Comparison of ENCODE assay signal across 8 mouse cellular contexts in genomic region chr8:112010997-112011815, GRCm38 (mm10). TPM values are rescaled to one million over a fixed set of nuclear protein-coding genes. Genes with fewer than 3 reads are reported as not detected.
A peak's percentile ranks its signal among the peaks of the same experiment; 100 is the strongest.
DNase-seq lines count a peak whose midpoint lies in the region; ATAC-seq lines count a peak whose summit lies in the region.

Gene Kars (minus strand): TSS chr8:112011323.
Gene Terf2ip (plus strand): TSS chr8:112011398.

- H3K9ac ChIP-seq in heart, embryonic 14.5 days (ENCODE audit: low read length) = peak within 1 kb of the TSS; percentile 82
- peak within 1 kb of the TSS; percentile 92 for H3K9ac ChIP-seq in liver, embryonic 13.5 days
- peak within 1 kb of the TSS; percentile 94 for H3K9ac ChIP-seq in stomach, embryonic 16.5 days (ENCODE audit: low read length)

- peak; percentile 91 for ATAC-seq in CD4-positive, CD25-positive, alpha-beta regulatory T cell, adult 4 months
- ATAC-seq in heart, embryonic 14.5 days (ENCODE audit: insufficient number of reproducible peaks, insufficient read depth, low FRiP score, low read depth) = peak; percentile 86
- ATAC-seq in liver, embryonic 13.5 days (ENCODE audit: low read depth) = peak; percentile 92
- peak; percentile 94 for ATAC-seq in stomach, embryonic 16.5 days (ENCODE audit: insufficient read depth, low FRiP score)

- H3K4me1 ChIP-seq in heart, embryonic 14.5 days (ENCODE audit: control insufficient read depth in 2 of 2, insufficient read depth in 2 of 2, low read length in 2 of 2) = peaks cover 2 to 17% of the 10 kb centered on the region in 2 experiments; a peak in 3 of 4 replicates
- peaks cover 46% of the 10 kb centered on the region for H3K4me1 ChIP-seq in liver, embryonic 13.5 days (replicated peaks)
- peaks cover 16% of the 10 kb centered on the region for H3K4me1 ChIP-seq in stomach, embryonic 16.5 days (ENCODE audit: control insufficient read depth, insufficient read depth, low read length)

- under 1% methylated on average over 61 of the region's 61 CpGs for WGBS in heart, embryonic 14.5 days
- WGBS in liver, embryonic 13.5 days (ENCODE audit: insufficient replicate concordance) = under 1% methylated on average over 61 of the region's 61 CpGs
- under 1% methylated on average over 61 of the region's 61 CpGs for WGBS in stomach, embryonic 16.5 days

- no peaks in the 10 kb centered on the region for H3K9me3 ChIP-seq in heart, embryonic 14.5 days (ENCODE audit: control insufficient read depth, low read length)
- H3K9me3 ChIP-seq in liver, embryonic 13.5 days (replicated peaks) = no peaks in the 10 kb centered on the region
- no peaks in the 10 kb centered on the region for H3K9me3 ChIP-seq in stomach, embryonic 16.5 days (replicated peaks; ENCODE audit: control insufficient read depth, low read length)

- peak within 1 kb of the TSS; percentile 74 to 95 for H3K4me3 ChIP-seq in heart, embryonic 14.5 days (ENCODE audit: control insufficient read depth in 1 of 2, insufficient read depth in 1 of 2, low read depth in 1 of 2, low read length in 2 of 2)
- H3K4me3 ChIP-seq in liver, embryonic 13.5 days (replicated peaks) = peak within 1 kb of the TSS; percentile 96
- H3K4me3 ChIP-seq in stomach, embryonic 16.5 days (replicated peaks; ENCODE audit: low read length) = peak within 1 kb of the TSS; percentile 98

- peak within 1 kb of the TSS; percentile 37 to 73 for H3K27ac ChIP-seq in heart, embryonic 14.5 days (replicated peaks in 1 of 2; ENCODE audit: control insufficient read depth in 1 of 2, insufficient read depth in 1 of 2, low read depth in 2 of 2, low read length in 2 of 2)
- peak within 1 kb of the TSS; percentile 87 for H3K27ac ChIP-seq in liver, embryonic 13.5 days
- H3K27ac ChIP-seq in stomach, embryonic 16.5 days (ENCODE audit: low read length) = peak within 1 kb of the TSS; percentile 68

- peaks cover 22% of the 10 kb centered on the region for H3K36me3 ChIP-seq in heart, embryonic 14.5 days (ENCODE audit: control insufficient read depth, insufficient read depth, low read length)
- peaks cover 23% of the 10 kb centered on the region for H3K36me3 ChIP-seq in liver, embryonic 13.5 days
- no peaks in the 10 kb centered on the region; the same call in 1 of the 2 replicates for H3K36me3 ChIP-seq in stomach, embryonic 16.5 days (ENCODE audit: control insufficient read depth, insufficient read depth, low read length)

- H3K27me3 ChIP-seq in heart, embryonic 14.5 days (ENCODE audit: control insufficient read depth, insufficient read depth, low read length) = no peaks in the 10 kb centered on the region
- no peaks in the 10 kb centered on the region for H3K27me3 ChIP-seq in liver, embryonic 13.5 days
- no peaks in the 10 kb centered on the region for H3K27me3 ChIP-seq in stomach, embryonic 16.5 days (ENCODE audit: control insufficient read depth, insufficient read depth, low read length)

- DNase-seq in c-Kit-negative CD71-positive TER-119-positive erythroid progenitor cells, embryonic 14.5 days (ENCODE audit: low read depth, low spot score) = peak; percentile 88
- DNase-seq in fibroblast of lung, adult 2 months (ENCODE audit: low read depth) = peak; percentile 88
- peak; percentile 96 for DNase-seq in kidney, postnatal 14 days
- peak; percentile 91 for DNase-seq in liver, embryonic 13.5 days
- peak; percentile 92 for DNase-seq in neural tube, embryonic 10.5 days (ENCODE audit: extremely low spot score, low spot score)

- peak within 1 kb of the TSS; percentile 76 for H3K4me2 ChIP-seq in heart, embryonic 14.5 days (ENCODE audit: low read length)
- peak within 1 kb of the TSS; percentile 99 for H3K4me2 ChIP-seq in liver, embryonic 13.5 days
- H3K4me2 ChIP-seq in stomach, embryonic 16.5 days (ENCODE audit: low read depth, low read length) = peak within 1 kb of the TSS; percentile 92

RNA-seq across cellular contexts. Expression of gene Kars, which starts in this region (rescaled TPM):
- 100 to 1,000 TPM; 166 to 286 TPM for polyA plus RNA-seq in CD4-positive, CD25-positive, alpha-beta regulatory T cell, adult 4 months (2017; shearing (Covaris generic))
- 131 and 142 TPM in 2 replicates for polyA plus RNA-seq in heart, embryonic 14.5 days (2014; fragmentation: Nextera tagmentation; extraction: Ambion mirVana)
- 126 and 140 TPM in 2 replicates for polyA plus RNA-seq in liver, embryonic 13.5 days (2015; fragmentation: Nextera tagmentation; extraction: Ambion mirVana)
- polyA plus RNA-seq in stomach, embryonic 16.5 days (2015; fragmentation: Nextera tagmentation; extraction: Ambion mirVana) = 173 and 181 TPM in 2 replicates

RNA-seq across cellular contexts. Expression of gene Terf2ip, which starts in this region (rescaled TPM):
- 10 to 100 TPM in 1 of 2 experiments, 1 to 10 TPM in 1; 9.9 to 11.4 TPM for polyA plus RNA-seq in CD4-positive, CD25-positive, alpha-beta regulatory T cell, adult 4 months (2017; shearing (Covaris generic))
- 18.8 and 19.8 TPM in 2 replicates for polyA plus RNA-seq in heart, embryonic 14.5 days (2014; fragmentation: Nextera tagmentation; extraction: Ambion mirVana)
- 7.2 and 7.8 TPM in 2 replicates for polyA plus RNA-seq in liver, embryonic 13.5 days (2015; fragmentation: Nextera tagmentation; extraction: Ambion mirVana)
- 20.4 and 20.5 TPM in 2 replicates for polyA plus RNA-seq in stomach, embryonic 16.5 days (2015; fragmentation: Nextera tagmentation; extraction: Ambion mirVana)

Comparison
In these comparisons a context has a peak if more than half of its experiments do, and no peak if none do; other contexts are left out.
1. Peak in every context shown above with its lines: DNase-seq, ATAC-seq, H3K4me3 ChIP-seq and H3K27ac ChIP-seq.